Mouse (Mus musculus) stomach, embryonic 15.5 days (tissue): ENCODE results near the gene Cklf. TPM values are rescaled to one million over a fixed set of nuclear protein-coding genes. Genes with fewer than 3 reads are reported as not detected.

Experiments
- polyA plus RNA-seq: library from polyadenylated mRNA; unstranded; fragments of >200 nt; fragmentation: Nextera tagmentation; extraction: Ambion mirVana; gene quantifications from 2 replicates; pipeline ENCODE4 v1.2.1, GENCODE M21; 2015

Cklf gene
- polyA plus RNA-seq, 1 experiment from 2014 or later: 52.6 TPM

Other genes with a start within 250 kb of the Cklf start
- gene Cdh5, start 149.2 kb upstream of the Cklf start, polyA plus RNA-seq: 27.0 and 29.8 TPM in 2 replicates
- gene Bean1, start 80.4 kb upstream of the Cklf start, polyA plus RNA-seq: 1.1 and 1.2 TPM in 2 replicates
- gene Tk2, start 2.3 kb upstream of the Cklf start, polyA plus RNA-seq: 16.3 and 16.4 TPM in 2 replicates
- not detected in 2 replicates for gene Cmtm2a, start 42.3 kb downstream of the Cklf start, polyA plus RNA-seq
- not detected in 2 replicates for gene Gm45711, start 59.2 kb downstream of the Cklf start, polyA plus RNA-seq
- gene Cmtm1, start 59.3 kb downstream of the Cklf start, polyA plus RNA-seq: not detected in 2 replicates
- gene Gm11020, start 70.7 kb downstream of the Cklf start, polyA plus RNA-seq: not detected in 2 replicates
- gene Cmtm2b, start 71.4 kb downstream of the Cklf start, polyA plus RNA-seq: not detected in 2 replicates
- 121 and 122 TPM in 2 replicates for gene Cmtm3, start 88.5 kb downstream of the Cklf start, polyA plus RNA-seq
- 6.2 and 6.4 TPM in 2 replicates for gene Cmtm4, start 144.9 kb downstream of the Cklf start, polyA plus RNA-seq
- 54.9 and 58.0 TPM in 2 replicates for gene Dync1li2, start 192.2 kb downstream of the Cklf start, polyA plus RNA-seq